Mouse (Mus musculus) embryo, embryonic 11.5 days (tissue): ENCODE measurements at regions not wholly inside any gene's neighbourhood (a gene's known extent, or its start where the extent isn't known, plus 50 kb on each side); places are given as distances from the start of the nearest gene placed in this dataset.

ENCODE experiments used
- DNase-seq: peaks from one replicate; pipeline ENCODE4 v3.0.0-alpha.2; 2012; ENCODE audit warnings: low read depth, low spot score

- no peak for DNase-seq
Measured at GRCm38 (mm10) chr11:27833736-27834135, 505.9 kb downstream of the Gm6685 start.

- no peak for DNase-seq
Measured at GRCm38 (mm10) chr11:27799826-27800620, 539.6 kb downstream of the Gm6685 start.

- no peak for DNase-seq
Measured at GRCm38 (mm10) chr11:27753913-27754218, 585.8 kb downstream of the Gm6685 start.

GRCm38 (mm10) chr11:27753212-27753912 is 586.3 kb downstream of the Gm6685 start:
- DNase-seq = peak; percentile 39

GRCm38 (mm10) chr11:27726109-27726508 is 613.6 kb downstream of the Gm6685 start:
- no peak for DNase-seq

GRCm38 (mm10) chr11:27721346-27721745 is 618.3 kb downstream of the Gm6685 start:
- DNase-seq = no peak

GRCm38 (mm10) chr11:27672436-27672835 is 667.2 kb downstream of the Gm6685 start:
- DNase-seq = no peak
